Mouse (Mus musculus): Measurements from ENCODE around the gene Duoxa1.
A peak's percentile ranks its signal among the peaks of the same experiment; 100 is the strongest.

Gene Duoxa1

DNA sequence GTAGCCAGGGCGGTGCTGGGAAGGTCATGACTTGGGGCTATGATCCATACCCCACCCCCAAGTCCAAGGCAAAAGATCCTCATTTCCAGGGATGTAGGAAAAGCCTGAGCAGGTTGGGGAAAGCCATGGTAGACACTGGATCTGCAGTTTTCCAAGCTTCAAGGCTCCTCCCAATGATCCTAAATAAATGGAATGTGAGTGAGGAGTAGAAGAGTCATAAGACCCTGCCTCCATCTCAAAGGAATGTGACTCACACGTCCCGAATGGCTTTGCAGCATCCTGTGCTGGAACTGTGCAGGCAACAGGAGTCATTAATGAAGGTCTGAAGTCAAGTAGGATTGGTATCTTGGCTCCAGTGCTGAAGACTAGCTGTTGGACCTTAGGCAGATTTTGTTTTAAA lies 14.5 kb upstream of the Duoxa1 start:
- DNase-seq: no peak

DNA sequence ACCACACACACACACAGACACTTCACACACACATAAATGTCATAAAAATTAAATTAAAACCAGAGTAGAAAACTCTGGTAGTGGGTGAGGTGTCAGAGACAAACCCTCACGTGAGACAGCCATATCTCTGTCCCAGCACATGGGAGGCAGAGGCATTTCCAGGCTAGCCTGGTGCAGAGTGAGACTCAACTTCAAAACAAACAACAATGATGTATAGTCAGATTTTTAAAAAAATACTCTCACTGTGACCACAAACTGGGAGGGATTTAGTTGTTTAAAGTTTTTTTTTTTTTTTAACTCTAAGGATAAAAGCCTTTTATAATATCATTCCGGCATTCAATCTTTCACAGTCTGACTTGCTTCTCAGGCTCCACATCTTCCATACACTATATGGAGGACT lies 11.8 kb upstream of the Duoxa1 start:
- DNase-seq: no peak

DNA sequence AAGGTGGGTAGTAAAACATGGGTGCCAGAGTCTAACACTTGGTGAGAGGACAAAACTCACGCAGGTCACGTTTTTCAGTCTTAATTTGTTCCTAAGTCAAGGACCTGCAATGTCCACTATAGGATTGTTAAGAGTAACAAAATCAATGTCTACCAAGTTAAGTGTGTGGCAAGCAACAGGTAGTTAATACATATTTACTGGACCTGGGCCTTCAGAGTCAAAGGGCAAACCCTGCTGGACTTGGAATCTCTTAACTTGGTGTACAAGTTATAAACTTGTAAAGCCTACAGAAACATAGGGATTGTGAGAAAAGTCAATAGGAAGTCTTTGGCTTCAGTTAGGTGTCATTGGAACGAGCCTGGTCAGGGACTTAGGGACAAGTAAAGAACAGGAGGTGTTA lies 11.1 kb upstream of the Duoxa1 start:
- DNase-seq: no peak

DNA sequence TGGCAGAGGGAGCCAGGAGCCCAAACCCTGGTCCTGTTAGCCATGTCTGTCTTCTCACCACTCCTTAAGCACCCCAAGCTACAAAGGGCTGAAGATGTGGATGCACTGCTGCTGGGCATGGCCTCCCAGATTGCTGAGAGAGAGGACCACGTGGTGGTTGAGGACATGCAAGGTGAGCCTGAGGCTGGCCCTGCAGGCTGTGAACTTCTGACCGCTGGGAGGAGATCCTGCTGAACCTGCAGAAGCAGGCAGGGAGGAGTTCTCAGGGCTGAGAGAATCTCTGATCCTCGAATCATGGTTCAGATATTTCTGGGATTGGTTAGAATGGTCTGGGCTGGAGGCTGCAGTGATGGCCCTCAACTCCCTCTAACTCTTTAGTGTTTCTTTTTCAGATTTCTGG lies 10.4 kb upstream of the Duoxa1 start:
- DNase-seq: no peak

DNA sequence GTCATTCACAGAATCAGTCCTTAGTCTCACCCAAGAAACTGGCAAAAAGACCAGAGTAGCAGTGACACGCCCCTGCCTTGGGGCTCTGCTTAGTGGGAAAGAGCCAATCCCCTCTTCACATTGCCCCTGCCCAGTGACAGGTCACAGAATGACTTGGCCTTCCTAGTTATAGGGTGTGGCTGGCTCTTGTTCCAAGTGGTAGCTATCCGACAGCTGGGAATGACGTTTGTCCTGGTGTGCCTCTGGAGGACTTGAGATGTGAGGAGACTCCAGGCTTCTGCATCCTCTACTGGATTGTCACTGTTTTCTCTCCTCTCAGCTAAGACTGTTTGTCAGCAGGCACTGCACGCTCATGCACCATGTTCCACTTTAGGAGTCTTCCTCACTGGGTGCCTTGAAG lies 3.9 kb upstream of the Duoxa1 start:
- no peak for DNase-seq

DNA sequence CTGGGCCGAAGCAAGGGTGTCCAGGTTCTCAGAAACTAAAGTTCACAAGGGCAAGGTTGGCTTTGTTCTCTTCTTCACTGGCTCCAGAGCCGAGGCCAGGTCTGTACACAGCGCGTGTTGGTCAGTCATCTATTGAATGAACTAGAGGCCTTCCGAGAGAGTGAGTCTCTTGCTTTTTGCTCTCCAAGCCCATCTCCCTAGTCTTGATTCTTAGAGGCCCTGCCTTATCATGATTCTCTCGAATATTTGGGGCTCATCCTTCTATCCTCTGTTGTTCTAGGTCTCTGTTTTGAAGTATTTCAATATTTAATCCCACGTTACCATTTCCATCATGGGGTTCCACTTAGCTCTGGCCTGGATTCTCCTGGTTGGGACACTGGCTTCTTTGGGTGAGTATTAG lies 1.8 kb upstream of the Duoxa1 start, which contains the start of gene Duox1:
Gene Duox1, plus strand, starts transcription at position 301 of the 400 bp plus-strand sequence.
- DNase-seq: no peak

DNA sequence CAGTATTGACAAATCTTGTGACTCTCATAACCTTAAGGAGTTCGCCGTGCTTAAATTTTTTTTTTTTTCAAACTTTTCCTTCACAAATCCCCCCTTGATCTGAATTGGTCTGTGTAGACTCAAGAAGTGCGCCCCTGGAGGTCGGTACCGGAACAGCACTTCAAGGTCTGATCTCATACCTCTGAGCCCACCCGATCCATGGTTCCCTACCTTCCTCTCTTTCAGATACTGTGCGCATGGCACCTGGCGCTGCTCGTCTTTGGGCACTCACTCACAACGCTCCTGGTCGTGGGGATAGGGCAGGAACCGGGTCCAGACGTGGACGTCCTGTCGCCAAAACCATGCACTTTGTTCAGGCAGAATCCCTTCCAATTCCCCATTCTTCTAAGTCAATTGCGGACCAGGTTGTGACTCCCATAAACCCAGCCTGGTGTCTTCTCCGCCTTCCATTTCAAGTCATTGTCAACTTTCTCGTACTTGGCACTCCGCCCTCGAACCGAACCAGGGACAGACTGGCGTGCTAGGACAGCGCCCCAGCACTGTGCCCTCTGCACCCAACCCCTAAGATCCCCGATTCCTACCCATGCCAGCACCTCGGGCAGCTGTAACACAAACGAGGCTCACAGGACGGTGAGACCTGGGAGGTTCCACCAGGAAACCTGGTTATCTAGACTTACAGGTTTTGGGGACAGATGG lies 660 bp downstream of the Duoxa1 start:
- DNase-seq: peak; percentile 53

DNA sequence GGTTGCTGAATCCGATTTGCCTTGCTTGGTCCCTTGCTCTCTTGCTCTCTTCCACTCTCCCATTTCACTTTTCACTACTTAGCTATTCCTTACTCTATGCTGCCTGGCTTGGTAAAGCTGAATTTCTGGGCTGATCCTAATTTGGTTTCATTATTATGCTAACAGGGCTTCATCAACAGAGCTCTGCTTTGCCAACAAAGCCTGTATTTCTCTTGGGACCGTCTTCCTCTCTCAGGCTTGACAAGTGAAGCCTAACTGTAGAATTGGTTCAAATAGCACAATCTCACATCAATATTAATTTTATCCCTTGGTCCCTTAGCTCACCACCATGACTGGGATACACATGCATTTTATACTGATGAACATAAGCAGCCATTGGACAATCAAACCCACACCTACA lies 2.0 kb downstream of the Duoxa1 start:
- DNase-seq: no peak

DNA sequence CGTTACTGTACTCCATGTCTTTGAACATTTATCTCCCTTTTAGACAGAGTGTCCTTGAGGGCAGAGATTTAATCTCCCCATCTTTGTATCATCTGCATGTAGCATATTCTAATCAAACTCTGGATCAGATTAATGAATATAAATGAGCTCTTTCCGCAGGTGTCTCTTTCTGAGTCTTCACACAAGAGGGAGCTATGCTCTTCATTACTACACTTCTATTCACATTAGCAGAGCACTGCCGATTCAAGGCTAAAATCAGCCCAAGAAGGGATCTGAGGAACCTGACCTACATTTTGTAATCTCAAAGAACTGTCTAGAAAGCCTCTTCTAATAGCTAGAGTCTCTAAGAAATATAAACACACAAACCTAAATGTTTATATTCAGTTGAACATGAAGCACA lies 3.9 kb downstream of the Duoxa1 start:
- no peak for DNase-seq

DNA sequence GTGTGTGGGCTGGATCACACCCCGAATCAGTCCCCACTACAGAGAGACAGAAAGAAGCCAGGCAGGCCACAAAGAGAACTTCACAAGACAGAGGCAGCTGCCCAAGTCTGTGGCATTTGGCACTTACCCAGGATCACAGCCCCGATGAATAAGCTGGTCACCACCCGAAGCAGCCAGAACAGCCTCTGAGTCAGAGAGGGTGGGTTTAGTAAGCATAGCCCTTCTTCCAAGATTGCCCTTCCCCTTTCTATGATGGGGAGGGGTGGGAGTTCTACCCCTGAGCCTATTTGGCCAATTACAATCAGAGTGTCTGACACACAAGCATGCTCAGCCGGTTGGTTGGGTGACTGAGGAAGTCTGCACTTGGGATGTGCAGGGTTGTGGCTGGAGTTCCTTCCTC lies 7.3 kb downstream of the Duoxa1 start:
- DNase-seq: no peak

DNA sequence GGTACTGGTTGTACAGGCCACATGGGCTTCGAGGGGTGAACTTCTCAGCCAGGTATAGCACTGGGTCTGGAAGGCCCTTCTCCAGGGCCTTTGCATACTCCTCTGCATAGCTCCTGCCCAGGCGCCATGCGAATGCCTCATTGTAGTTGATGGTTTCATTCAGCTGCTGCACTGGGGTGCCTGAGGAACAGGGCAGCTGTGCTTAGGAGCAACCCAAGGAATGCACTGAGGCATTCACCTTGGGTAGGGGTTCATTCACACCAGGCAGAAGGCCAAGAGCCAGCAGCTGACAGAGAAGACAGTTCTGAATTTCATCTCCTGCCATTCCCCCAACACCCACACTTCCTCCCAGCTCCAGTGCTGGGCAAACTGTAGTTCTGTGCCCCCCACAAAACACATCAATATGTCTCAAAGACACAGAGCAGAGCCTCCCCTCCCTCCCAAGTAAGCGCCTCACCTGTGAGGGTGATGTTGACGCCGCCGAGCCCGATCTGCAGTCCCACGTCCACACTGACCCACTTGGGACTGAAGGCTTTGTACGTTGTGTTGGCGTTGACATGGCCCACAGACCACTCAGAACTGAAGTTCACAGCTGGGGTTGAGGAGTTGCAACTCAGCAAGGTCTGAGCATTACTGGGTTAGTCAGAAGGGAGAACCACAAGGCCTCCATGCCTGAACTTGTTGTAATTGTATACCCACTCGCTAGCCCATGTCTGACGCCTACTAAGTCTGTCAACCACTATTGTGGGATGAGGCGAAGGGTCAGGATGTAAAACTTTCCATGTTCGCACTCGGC lies 8.2 kb downstream of the Duoxa1 start:
- no peak for DNase-seq

DNA sequence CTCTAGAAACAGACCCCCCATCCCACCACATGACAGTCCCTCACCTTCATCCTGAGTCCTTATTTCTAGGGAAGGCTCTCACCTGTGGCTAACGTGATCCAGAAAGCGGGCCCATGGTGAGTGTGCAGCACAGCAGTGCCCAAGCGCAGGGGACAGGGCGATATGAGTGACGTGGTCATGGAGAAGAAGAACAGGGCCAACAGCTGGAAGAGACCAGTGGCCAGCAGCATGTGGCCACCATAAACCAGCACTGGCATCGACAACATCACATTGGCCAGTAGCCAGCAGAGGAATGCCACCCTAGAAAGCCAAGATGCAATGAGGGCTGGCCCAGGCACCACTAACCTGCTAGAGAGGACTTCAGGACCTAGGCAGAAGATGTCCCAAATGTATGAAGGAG lies 9.0 kb downstream of the Duoxa1 start:
- no peak for DNase-seq

DNA sequence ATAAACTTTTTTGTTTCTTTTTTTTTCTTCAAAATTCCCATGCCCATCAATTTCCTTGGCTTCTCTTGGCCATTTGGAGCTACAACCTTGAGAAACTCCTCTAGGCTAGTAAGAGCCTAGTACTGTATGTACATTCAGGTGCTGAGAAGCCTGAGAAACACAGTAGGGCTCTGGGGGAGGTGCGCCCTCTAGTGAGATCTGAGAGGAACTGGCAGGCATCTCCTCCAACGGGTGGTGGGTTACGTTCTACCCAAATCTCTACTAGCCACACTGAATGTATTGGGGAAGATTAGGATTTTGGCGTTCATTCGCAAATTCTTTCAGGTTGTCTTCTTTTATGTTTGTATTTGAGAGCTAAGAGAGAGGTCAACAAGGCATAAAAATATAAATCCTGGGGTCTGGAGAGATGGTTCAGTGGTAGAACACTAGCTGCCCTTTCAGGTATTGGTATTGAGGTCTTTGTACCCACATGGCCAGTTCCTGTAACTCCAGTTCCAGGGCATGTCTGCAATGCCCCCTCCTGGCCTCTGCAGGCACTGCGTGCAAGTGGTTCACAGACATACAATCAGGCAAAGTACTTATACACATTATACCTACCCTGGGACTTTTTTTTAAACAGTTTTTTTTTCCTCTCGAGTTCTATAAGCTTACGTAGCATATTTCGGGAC lies 10.8 kb downstream of the Duoxa1 start:
- DNase-seq: peak; percentile 54

DNA sequence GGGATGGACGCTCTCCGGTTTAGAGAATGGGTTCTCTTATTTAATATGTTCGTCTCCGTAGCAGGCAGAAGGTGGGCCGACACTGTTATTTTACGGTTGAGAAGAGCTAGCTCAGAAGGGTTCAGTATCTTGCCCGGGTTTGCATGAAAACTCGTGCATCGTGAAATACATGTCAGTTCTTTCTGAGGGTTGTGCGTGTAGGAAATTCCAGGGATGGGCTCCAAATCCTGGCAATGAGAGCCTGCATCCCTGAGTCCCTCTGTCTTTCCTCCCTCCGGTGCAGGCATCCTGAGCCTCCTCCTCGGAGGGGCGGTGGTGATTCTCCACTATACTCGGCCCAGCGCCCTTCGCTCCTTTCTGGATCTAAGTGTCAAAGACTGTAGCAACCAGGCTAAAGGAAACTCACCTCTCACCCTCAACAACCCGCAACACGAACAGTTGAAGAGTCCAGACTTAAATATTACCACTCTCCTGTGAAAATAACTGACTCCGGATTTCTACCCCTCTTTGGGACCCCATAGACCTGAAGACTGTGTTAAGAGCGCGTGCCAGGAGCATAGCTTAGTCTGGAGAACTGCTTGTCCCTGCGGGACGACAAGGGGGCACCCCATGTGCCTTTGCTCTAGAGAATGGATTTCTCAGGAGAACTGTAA lies 11.5 kb downstream of the Duoxa1 start:
- no peak for DNase-seq

DNA sequence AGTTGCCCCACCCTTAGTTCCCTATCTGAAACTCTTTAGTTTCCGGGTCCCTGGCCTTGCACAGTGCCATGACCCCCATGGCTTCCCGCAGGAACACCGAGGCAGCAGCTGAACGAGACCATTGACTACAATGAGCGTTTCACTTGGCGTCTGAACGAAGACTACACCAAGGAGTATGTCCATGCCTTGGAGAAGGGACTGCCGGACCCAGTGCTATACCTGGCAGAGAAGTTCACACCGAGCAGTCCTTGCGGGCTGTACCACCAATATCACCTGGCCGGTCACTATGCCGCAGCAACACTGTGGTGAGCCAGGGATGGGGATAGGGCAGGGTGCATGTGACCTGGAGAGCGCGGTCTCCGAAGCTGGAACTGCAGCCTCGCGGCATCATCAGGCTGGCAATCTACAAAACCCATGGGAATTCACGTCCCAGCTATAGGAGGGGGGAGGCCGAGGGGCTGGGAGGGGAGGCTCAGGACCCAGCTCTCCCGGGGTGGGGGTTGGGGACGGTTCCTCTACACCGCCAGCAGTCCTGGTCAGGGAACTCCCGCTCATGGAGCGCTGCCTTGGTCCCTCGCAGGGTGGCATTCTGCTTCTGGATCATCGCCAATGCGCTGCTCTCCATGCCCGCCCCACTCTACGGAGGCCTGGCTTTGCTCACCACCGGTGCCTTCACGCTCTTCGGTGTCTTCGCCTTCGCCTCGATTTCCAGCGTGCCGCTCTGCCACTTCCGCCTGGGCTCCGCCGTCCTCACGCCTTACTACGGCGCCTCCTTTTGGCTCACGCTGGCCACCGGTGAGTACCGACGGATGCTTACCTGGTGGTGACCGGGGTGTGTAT lies 12.2 kb downstream of the Duoxa1 start:
- peak; percentile 35 for DNase-seq

DNA sequence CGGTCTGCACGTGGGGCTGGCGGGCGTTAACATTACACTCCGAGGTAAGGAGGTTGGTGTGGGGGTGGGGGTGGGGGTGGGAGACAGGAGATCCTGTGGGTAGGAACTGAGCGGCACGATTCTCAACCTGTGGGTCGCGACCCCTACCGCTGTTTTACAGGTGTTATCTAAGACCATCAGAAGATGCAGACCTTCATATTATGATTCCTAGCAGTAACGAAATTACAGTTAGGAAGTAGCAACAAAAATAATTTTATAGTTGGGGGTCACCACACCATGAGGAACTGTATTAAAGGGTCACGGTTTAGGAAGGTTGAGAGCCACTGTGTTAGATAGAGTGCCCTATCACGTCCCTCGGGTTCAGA lies 12.9 kb downstream of the Duoxa1 start:
- DNase-seq: no peak

DNA sequence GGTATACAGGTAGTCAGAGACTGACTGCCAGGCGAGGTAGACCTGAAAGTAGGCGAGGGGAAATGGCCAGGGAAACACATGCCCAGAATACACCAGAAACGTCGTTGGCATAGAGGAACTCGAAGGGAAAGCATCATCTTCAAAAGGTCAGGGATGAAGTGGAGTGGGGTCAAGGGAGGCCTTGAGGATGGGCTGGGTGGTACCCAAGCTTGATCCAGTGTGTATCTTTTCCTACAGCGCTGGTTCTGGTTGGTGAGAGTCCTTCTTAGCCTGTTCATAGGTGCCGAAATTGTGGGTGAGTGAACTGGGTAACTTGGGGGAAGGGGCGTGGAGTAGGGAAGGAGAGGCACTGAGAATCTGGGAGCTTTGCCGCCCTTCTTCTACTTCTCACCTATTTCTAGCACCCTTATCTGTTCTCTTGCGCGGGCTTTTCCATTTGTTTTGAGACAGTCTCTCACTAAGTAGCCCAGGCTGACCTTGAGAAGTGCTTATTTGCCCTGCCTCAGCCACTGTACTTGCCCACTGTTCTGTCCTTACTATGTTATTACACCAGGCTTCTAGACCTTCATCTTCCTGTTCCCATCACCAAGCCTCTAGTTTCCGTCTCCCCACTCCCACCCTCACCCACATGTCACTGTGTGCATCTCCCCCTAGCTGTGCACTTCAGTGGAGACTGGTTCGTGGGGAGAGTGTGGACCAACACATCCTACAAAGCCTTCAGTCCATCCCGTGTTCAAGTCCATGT lies 13.4 kb downstream of the Duoxa1 start:
- DNase-seq: no peak

DNA sequence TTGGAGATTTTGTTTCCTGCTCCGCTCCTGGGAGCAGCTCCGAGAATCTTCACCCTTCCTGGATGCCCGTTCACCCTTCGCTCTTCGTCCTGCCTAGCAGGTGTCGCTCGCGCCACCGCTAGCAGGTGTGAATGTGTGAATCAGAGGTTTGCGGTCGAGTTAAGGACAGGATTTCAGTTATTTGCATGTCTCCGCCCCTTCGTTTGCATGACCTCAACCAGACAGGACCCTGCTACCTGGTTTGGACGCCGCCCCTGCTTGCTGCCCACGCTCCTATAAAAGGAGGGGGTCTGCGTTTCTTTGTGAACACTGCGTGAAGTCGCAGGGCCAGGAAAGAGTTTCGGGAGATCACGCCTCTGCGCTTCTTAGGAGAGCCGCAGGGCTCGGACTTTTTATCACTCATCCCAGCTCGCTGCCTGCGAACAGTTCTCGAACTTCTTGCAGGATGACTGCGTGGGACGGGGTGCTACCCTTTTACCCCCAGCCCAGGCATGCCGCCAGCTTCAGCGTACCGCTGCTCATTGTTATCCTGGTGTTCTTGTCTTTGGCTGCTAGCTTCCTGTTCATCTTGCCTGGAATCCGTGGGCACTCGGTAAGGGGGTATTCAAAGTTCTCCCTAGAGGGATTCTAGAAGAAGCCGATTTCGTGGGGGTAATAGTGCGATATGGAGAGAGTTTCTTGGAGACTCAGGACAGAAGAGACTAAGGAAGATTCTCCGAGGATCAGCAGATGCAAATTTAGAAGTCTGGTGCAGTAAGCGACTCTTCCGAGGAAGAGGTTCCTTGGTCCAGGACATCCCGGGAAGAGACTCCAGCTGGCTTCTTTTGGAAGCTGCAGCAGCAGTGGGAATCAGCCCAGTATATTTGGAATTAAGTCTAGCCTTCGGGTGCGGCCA lies 14.7 kb downstream of the Duoxa1 start, which contains the start of gene Duoxa2:
Gene Duoxa2, plus strand, starts transcription at position 305 of the 895 bp plus-strand sequence.
- DNase-seq: peak; percentile 7

DNA sequence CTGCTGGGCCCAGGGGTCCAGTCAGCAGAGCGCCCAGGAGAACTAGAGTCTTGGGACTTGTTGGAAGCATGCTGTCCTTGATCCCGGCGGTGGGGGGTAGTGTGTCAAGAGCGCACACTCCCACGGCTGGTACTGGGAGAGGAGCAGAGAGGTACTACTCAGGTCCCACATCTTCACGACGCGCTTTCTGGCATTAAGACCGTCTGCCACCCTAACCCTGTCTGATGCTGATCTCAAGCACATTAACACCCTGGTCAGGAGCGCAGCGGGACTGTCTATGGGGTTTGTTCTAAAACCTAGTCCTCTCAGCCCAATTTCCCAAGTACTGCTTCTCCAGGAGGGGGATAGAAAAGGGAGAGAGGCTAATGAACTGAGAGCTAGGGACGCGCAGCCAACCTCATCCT lies 15.4 kb downstream of the Duoxa1 start, which contains the start of gene Duox2:
Gene Duox2, minus strand, starts transcription at position 354 of the 404 bp plus-strand sequence.
- DNase-seq: no peak

DNA sequence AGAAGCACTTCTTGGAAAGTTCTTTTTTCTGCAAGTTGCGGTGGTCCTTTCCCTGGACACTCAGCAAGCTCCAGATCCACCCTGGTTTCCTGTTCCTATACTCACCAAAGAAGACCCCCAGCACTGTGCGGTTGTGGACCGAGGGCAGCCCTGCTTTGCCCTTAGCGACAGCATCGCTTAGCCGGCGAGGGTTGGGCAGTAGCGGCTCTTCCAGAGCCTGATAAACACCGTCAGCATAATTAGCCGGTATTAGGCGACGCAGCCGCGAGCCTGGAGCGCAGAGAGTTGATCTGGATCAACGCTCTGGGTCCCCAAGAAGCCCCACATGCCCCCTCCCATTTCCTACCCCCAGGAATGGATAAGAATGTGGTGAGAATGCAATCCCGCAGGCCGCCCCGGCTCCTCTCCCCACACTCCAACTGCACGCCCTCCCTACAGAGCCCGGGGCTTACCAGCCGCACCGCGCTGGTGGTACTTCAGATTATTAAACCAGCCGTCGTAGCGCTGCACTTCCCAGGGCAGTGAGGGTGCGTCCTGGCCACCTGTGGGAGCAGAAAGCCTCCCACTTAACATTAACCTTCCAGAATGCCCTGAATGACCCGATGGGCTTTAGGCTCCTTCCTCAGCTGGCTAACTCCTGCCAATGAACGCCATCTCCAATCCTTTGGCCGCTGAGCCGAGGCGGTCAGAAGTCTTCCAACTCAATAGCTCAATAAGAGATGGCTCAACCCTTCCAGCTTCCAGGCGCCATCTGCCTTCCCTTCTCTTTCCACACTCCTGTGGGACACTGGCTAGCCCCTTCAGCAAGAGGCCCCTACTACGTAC lies 16.0 kb downstream of the Duoxa1 start:
- DNase-seq: no peak
